Mouse (Mus musculus): ENCODE measurements around the gene Phykpl. TPM values are rescaled to one million over a fixed set of nuclear protein-coding genes. Genes with fewer than 3 reads are reported as not detected.
A peak's percentile ranks its signal among the peaks of the same experiment; 100 is the strongest.

Gene Phykpl
- polyA plus RNA-seq, 1 experiment: 7.7 TPM

- Histone ChIP-seq H3K79me3 (ENCODE audit: low read depth) (no peaks in the 10 kb centered on the region), H3K79me2 (ENCODE audit: control insufficient read depth, insufficient read depth) (no peaks in the 10 kb centered on the region), H3K36me3 (ENCODE audit: control insufficient read depth, insufficient read depth) (no peaks in the 10 kb centered on the region), H3ac (ENCODE audit: control insufficient read depth, insufficient read length, low read depth) (no peak overlapping the region), H3K4me3 (ENCODE audit: insufficient read depth, poor library complexity, severe bottlenecking) (no peak overlapping the region), H3K27me3 (ENCODE audit: control insufficient read depth, insufficient read depth, insufficient read length) (peaks cover 4% of the 10 kb centered on the region)
- TF ChIP-seq USF1 (IDR thresholded peaks at IDR 0.05; ENCODE audit: low read depth) (no peak), MYOD1 (IDR thresholded peaks at IDR 0.05; ENCODE audit: control insufficient read depth, insufficient read length, low read depth) (no peak), MYOG (IDR thresholded peaks at IDR 0.05; ENCODE audit: control insufficient read depth, extremely low read depth, insufficient read length) (no peak), CEBPB (IDR thresholded peaks at IDR 0.05; ENCODE audit: low read depth) (no peak), FOSL1 (IDR thresholded peaks at IDR 0.05; ENCODE audit: insufficient read depth, low read length, poor library complexity, severe bottlenecking) (no peak), CTCF (IDR thresholded peaks at IDR 0.05; ENCODE audit: control insufficient read depth, insufficient read depth, insufficient read length) (no peak), MAX (IDR thresholded peaks at IDR 0.05) (no peak)
Observed at GRCm38 (mm10) chr11:51577587-51577986, 7.0 kb upstream of the Phykpl start.

GRCm38 (mm10) chr11:51579024-51579423, 5.5 kb upstream of the Phykpl start:
- Histone ChIP-seq H3K4me3 (ENCODE audit: insufficient read depth, poor library complexity, severe bottlenecking) (no peak overlapping the region), H3K79me2 (ENCODE audit: control insufficient read depth, insufficient read depth) (no peaks in the 10 kb centered on the region), H3K27me3 (ENCODE audit: control insufficient read depth, insufficient read depth, insufficient read length) (no peaks in the 10 kb centered on the region), H3K36me3 (ENCODE audit: control insufficient read depth, insufficient read depth) (no peaks in the 10 kb centered on the region), H3ac (ENCODE audit: control insufficient read depth, insufficient read length, low read depth) (no peak overlapping the region), H3K79me3 (ENCODE audit: low read depth) (no peaks in the 10 kb centered on the region)
- TF ChIP-seq CEBPB (IDR thresholded peaks at IDR 0.05; ENCODE audit: low read depth) (no peak), MYOD1 (IDR thresholded peaks at IDR 0.05; ENCODE audit: control insufficient read depth, insufficient read length, low read depth) (no peak), USF1 (IDR thresholded peaks at IDR 0.05; ENCODE audit: low read depth) (no peak), MAX (IDR thresholded peaks at IDR 0.05) (no peak), CTCF (IDR thresholded peaks at IDR 0.05; ENCODE audit: control insufficient read depth, insufficient read depth, insufficient read length) (no peak), MYOG (IDR thresholded peaks at IDR 0.05; ENCODE audit: control insufficient read depth, extremely low read depth, insufficient read length) (no peak), FOSL1 (IDR thresholded peaks at IDR 0.05; ENCODE audit: insufficient read depth, low read length, poor library complexity, severe bottlenecking) (no peak)

GRCm38 (mm10) chr11:51582713-51583112, 1.8 kb upstream of the Phykpl start:
- Histone ChIP-seq H3ac (ENCODE audit: control insufficient read depth, insufficient read length, low read depth) (no peak overlapping the region), H3K79me2 (ENCODE audit: control insufficient read depth, insufficient read depth) (peaks cover 28% of the 10 kb centered on the region), H3K4me3 (ENCODE audit: insufficient read depth, poor library complexity, severe bottlenecking) (no peak overlapping the region), H3K36me3 (ENCODE audit: control insufficient read depth, insufficient read depth) (peaks cover 14% of the 10 kb centered on the region), H3K27me3 (ENCODE audit: control insufficient read depth, insufficient read depth, insufficient read length) (no peaks in the 10 kb centered on the region), H3K79me3 (ENCODE audit: low read depth) (peaks cover 11% of the 10 kb centered on the region)
- no peak for TF ChIP-seq MYOG (IDR thresholded peaks at IDR 0.05; ENCODE audit: control insufficient read depth, extremely low read depth, insufficient read length)
- peak; percentile 58 for TF ChIP-seq CTCF (IDR thresholded peaks at IDR 0.05; ENCODE audit: control insufficient read depth, insufficient read depth, insufficient read length)

GRCm38 (mm10) chr11:51584057-51584430, 513 bp upstream of the Phykpl start:
- Histone ChIP-seq H3ac (ENCODE audit: control insufficient read depth, insufficient read length, low read depth) (peak overlapping the region; percentile 66), H3K79me3 (ENCODE audit: low read depth) (peaks cover 11% of the 10 kb centered on the region), H3K36me3 (ENCODE audit: control insufficient read depth, insufficient read depth) (peaks cover 28% of the 10 kb centered on the region), H3K4me3 (ENCODE audit: insufficient read depth, poor library complexity, severe bottlenecking) (peak overlapping the region; percentile 56), H3K27me3 (ENCODE audit: control insufficient read depth, insufficient read depth, insufficient read length) (no peaks in the 10 kb centered on the region), H3K79me2 (ENCODE audit: control insufficient read depth, insufficient read depth) (peaks cover 32% of the 10 kb centered on the region)
- TF ChIP-seq MYOD1 (IDR thresholded peaks at IDR 0.05; ENCODE audit: control insufficient read depth, insufficient read length, low read depth): no peak
- no peak for TF ChIP-seq MAX (IDR thresholded peaks at IDR 0.05)
- TF ChIP-seq CTCF (IDR thresholded peaks at IDR 0.05; ENCODE audit: control insufficient read depth, insufficient read depth, insufficient read length): no peak
- TF ChIP-seq FOSL1 (IDR thresholded peaks at IDR 0.05; ENCODE audit: insufficient read depth, low read length, poor library complexity, severe bottlenecking): no peak

GRCm38 (mm10) chr11:51585608-51586252, 1.2 kb downstream of the Phykpl start:
- H3K27me3 ChIP-seq (ENCODE audit: control insufficient read depth, insufficient read depth, insufficient read length): no peaks in the 10 kb centered on the region
- peaks cover 42% of the 10 kb centered on the region for H3K36me3 ChIP-seq (ENCODE audit: control insufficient read depth, insufficient read depth)
- H3ac ChIP-seq (ENCODE audit: control insufficient read depth, insufficient read length, low read depth): peak overlapping the region; percentile 61
- TF ChIP-seq CTCF (IDR thresholded peaks at IDR 0.05; ENCODE audit: control insufficient read depth, insufficient read depth, insufficient read length) (no peak), FOSL1 (IDR thresholded peaks at IDR 0.05; ENCODE audit: insufficient read depth, low read length, poor library complexity, severe bottlenecking) (no peak), MYOD1 (IDR thresholded peaks at IDR 0.05; ENCODE audit: control insufficient read depth, insufficient read length, low read depth) (no peak), MAX (IDR thresholded peaks at IDR 0.05) (no peak), CEBPB (IDR thresholded peaks at IDR 0.05; ENCODE audit: low read depth) (no peak), USF1 (IDR thresholded peaks at IDR 0.05; ENCODE audit: low read depth) (no peak)
- H3K79me2 ChIP-seq (ENCODE audit: control insufficient read depth, insufficient read depth): peaks cover 39% of the 10 kb centered on the region
- H3K4me3 ChIP-seq (ENCODE audit: insufficient read depth, poor library complexity, severe bottlenecking): peak overlapping the region; percentile 56
- peaks cover 11% of the 10 kb centered on the region for H3K79me3 ChIP-seq (ENCODE audit: low read depth)

GRCm38 (mm10) chr11:51586411-51586810, 1.9 kb downstream of the Phykpl start:
- TF ChIP-seq CTCF (IDR thresholded peaks at IDR 0.05; ENCODE audit: control insufficient read depth, insufficient read depth, insufficient read length): no peak
- TF ChIP-seq FOSL1 (IDR thresholded peaks at IDR 0.05; ENCODE audit: insufficient read depth, low read length, poor library complexity, severe bottlenecking): no peak
- no peak for TF ChIP-seq MAX (IDR thresholded peaks at IDR 0.05)
- TF ChIP-seq MYOD1 (IDR thresholded peaks at IDR 0.05; ENCODE audit: control insufficient read depth, insufficient read length, low read depth): no peak
- TF ChIP-seq CEBPB (IDR thresholded peaks at IDR 0.05; ENCODE audit: low read depth): no peak
- TF ChIP-seq USF1 (IDR thresholded peaks at IDR 0.05; ENCODE audit: low read depth): no peak
- TF ChIP-seq MYOG (IDR thresholded peaks at IDR 0.05; ENCODE audit: control insufficient read depth, extremely low read depth, insufficient read length): no peak
- H3K36me3 ChIP-seq (ENCODE audit: control insufficient read depth, insufficient read depth): peaks cover 49% of the 10 kb centered on the region

More at GRCm38 (mm10) chr11:51586411-51586810, 1.9 kb downstream of the Phykpl start:
- peaks cover 11% of the 10 kb centered on the region for H3K79me3 ChIP-seq (ENCODE audit: low read depth)
- no peaks in the 10 kb centered on the region for H3K27me3 ChIP-seq (ENCODE audit: control insufficient read depth, insufficient read depth, insufficient read length)
- no peak overlapping the region for H3K4me3 ChIP-seq (ENCODE audit: insufficient read depth, poor library complexity, severe bottlenecking)
- H3ac ChIP-seq (ENCODE audit: control insufficient read depth, insufficient read length, low read depth): peak overlapping the region; percentile 28
- H3K79me2 ChIP-seq (ENCODE audit: control insufficient read depth, insufficient read depth): peaks cover 39% of the 10 kb centered on the region

All from C2C12 (cell line).